Mouse (Mus musculus): Measurements from ENCODE around the gene Ccdc62.
A peak's percentile ranks its signal among the peaks of the same experiment; 100 is the strongest.

Gene Ccdc62

GRCm38 (mm10) chr5:123980521-123981249 lies 50.2 kb downstream of the Ccdc62 start:
- peak; percentile 2 for DNase-seq (ENCODE audit: low spot score)

- no peak for DNase-seq (ENCODE audit: low spot score)
These were observed 50.7 kb downstream of the Ccdc62 start for GRCm38 (mm10) chr5:123981250-123981554.

GRCm38 (mm10) chr5:123982838-123983237 lies 52.4 kb downstream of the Ccdc62 start:
- no peak for DNase-seq (ENCODE audit: low spot score)

GRCm38 (mm10) chr5:123985434-123985833 lies 55.0 kb downstream of the Ccdc62 start:
- DNase-seq (ENCODE audit: low spot score) = no peak

- no peak for DNase-seq (ENCODE audit: low spot score)
These were observed 56.4 kb downstream of the Ccdc62 start for GRCm38 (mm10) chr5:123986925-123987324.

DNA sequence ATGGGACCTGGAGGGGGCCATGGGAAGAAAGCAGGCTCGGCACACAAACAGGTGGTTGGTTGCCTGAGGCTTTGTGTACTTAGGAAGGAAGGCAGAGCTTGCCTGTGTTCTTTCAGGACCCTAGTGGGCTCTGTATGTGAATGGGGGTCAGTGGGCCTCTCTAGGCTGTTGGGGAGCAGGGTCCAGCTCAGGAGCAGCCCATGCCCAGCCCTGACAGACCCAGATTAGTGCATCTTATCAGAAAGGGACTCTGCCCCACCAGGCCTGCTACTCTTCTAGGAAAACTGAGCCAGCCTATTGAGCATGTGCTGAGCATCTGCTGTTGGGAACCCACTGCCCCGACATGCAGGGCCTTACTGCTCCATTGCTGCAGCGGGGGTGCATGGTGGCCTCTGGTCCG lies 57.0 kb downstream of the Ccdc62 start:
- no peak for DNase-seq (ENCODE audit: low spot score)

- no peak for DNase-seq (ENCODE audit: low spot score)
These were observed 59.7 kb downstream of the Ccdc62 start for GRCm38 (mm10) chr5:123989941-123990885.

GRCm38 (mm10) chr5:123991321-123991720 lies 60.8 kb downstream of the Ccdc62 start:
- no peak for DNase-seq (ENCODE audit: low spot score)

DNA sequence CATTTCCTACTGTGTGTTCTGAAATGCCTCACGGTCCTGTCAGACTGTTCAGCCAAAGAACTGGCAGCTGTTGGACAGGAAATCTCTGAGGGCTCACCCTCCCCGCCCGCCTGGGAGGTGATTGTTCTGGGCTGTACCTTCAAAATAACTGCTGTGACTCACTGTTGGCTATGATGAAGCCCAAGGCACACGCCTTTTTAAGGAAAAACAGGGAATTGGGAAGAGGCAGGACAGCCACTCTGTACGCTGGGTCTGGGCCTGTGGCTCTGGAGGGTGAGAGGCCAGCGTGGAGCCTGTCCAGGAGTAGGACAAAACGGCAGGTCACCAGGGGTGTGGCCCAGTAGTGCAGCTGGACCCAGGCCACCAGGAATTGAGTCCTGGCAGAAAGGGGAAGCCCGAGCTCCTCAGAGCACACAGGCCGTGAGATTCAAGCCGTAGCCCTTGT lies 61.7 kb downstream of the Ccdc62 start:
- peak; percentile 37 for DNase-seq (ENCODE audit: low spot score)

DNA sequence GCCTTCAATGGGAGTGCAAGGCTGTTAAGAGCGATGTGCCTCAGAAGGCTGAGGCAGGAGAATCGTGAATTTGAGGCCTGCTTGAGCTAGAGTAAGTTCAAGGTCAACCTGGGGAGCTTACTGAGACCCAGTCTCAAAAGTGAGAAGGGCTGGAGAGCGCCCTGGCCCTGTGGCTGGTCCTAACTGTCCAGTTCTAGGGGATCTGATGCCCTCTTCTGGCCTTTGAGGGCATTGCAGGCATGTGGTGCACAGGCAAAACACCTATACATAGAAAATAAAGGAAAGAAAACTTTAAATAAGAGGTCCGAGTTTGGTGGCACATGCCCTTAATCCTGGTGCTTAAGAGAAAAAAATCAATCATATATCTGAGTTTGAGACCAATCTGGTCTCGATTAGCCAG lies 62.3 kb downstream of the Ccdc62 start:
- peak; percentile 79 for DNase-seq (ENCODE audit: low spot score)

GRCm38 (mm10) chr5:123993263-123994036 lies 63.0 kb downstream of the Ccdc62 start:
- DNase-seq (ENCODE audit: low spot score) = peak; percentile 53

- DNase-seq (ENCODE audit: low spot score) = no peak
These were observed 64.0 kb downstream of the Ccdc62 start for GRCm38 (mm10) chr5:123994468-123994867.

- DNase-seq (ENCODE audit: low spot score) = no peak
These were observed 64.9 kb downstream of the Ccdc62 start for GRCm38 (mm10) chr5:123995388-123995787.

DNA sequence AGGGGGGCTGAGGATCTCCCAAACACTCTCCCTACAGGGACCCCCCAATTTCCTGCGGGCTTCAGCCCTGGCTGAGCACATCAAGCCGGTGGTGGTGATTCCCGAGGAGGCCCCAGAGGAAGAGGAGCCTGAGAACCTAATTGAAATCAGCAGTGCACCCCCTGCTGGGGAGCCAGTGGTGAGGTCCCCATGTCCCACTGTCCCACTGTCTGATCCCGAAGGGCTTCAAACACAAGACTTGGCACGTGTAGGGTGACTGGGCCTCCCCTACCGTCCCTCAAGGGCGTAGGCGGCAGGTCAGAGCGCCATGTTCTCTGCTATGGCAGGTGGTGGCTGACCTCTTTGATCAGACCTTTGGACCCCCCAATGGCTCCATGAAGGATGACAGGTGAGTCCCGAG lies 65.7 kb downstream of the Ccdc62 start:
- peak; percentile 45 for DNase-seq (ENCODE audit: low spot score)

- no peak for DNase-seq (ENCODE audit: low spot score)
These were observed 66.2 kb downstream of the Ccdc62 start for GRCm38 (mm10) chr5:123996695-123997094.

DNA sequence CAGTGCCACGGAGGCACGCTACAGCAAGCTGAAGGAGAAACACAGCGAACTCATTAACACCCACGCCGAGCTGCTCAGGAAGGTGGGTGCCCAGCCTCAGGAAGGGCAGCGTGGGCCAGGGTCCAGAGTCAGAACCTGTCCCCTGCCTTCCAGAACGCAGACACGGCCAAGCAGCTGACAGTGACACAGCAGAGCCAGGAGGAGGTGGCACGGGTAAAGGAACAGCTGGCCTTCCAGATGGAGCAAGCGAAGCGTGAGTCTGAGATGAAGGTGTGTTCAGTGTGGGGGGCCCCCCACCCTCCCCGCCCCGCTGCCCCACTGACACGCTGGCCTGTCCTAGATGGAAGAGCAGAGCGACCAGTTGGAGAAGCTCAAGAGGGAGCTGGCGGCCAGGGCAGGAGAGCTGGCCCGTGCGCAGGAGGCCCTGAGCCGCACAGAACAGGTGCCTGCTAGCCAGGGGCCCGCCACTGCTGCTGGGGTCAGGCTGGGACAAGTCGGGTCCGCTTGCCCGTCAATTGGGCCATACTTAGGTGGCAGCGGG lies 66.8 kb downstream of the Ccdc62 start:
- DNase-seq (ENCODE audit: low spot score) = no peak

GRCm38 (mm10) chr5:123997811-123998210 lies 67.3 kb downstream of the Ccdc62 start:
- DNase-seq (ENCODE audit: low spot score) = no peak

GRCm38 (mm10) chr5:123998370-123998769 lies 67.9 kb downstream of the Ccdc62 start:
- no peak for DNase-seq (ENCODE audit: low spot score)

- peak; percentile 84 for DNase-seq (ENCODE audit: low spot score)
These were observed 70.3 kb downstream of the Ccdc62 start for GRCm38 (mm10) chr5:124000824-124001223.

GRCm38 (mm10) chr5:124001274-124001673 lies 70.8 kb downstream of the Ccdc62 start:
- no peak for DNase-seq (ENCODE audit: low spot score)

GRCm38 (mm10) chr5:124002876-124003275 lies 72.4 kb downstream of the Ccdc62 start:
- DNase-seq (ENCODE audit: low spot score) = peak; percentile 60

DNA sequence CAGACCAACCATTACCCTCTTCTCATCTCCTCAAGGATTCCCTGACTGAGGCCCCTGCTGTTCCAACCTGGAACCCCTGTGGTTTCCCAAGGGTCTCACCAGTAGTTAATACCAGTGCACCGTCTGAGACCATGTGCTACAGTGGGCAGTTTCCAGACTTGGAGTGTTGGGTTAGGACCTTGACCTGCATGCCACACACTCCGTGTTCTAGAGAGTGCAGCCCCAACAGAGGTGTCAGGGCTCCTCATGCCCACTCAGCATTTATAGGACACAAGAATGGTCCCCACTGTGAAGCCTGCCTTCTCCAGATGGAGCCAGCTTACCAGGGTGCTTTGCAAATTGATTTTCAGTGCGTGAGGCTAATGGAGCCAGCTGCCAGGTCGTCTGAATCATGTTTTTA lies 72.9 kb downstream of the Ccdc62 start:
- DNase-seq (ENCODE audit: low spot score) = no peak
